Mouse (Mus musculus) brain, embryonic 14.5 days (tissue): ENCODE measurements around the gene Rnf181.

Experiments
- CTCF ChIP-seq: fragments of 200-500 bp; IDR thresholded peaks from 2 replicates; pipeline ENCODE4 v1.5.1; 2012; ENCODE audit warnings: inconsistent platforms, mild to moderate bottlenecking, moderate library complexity, borderline replicate concordance; ENCODE audit not compliant: insufficient read depth, insufficient read length; ENCODE audit errors: extremely low read depth
- POLR2A ChIP-seq: fragments of 200-500 bp; IDR thresholded peaks from 2 replicates; pipeline ENCODE4 v1.6.1; 2012; ENCODE audit warnings: mild to moderate bottlenecking, inconsistent platforms, borderline replicate concordance; ENCODE audit not compliant: poor library complexity, insufficient read depth, insufficient read length, severe bottlenecking; ENCODE audit errors: extremely low read depth

- TF ChIP-seq CTCF (no peak), POLR2A (no peak)
These were observed 13.9 kb downstream of the Rnf181 start for GRCm38 (mm10) chr6:72352636-72353405.
